Mouse (Mus musculus): ENCODE data around the gene Frmd6.

DNA sequence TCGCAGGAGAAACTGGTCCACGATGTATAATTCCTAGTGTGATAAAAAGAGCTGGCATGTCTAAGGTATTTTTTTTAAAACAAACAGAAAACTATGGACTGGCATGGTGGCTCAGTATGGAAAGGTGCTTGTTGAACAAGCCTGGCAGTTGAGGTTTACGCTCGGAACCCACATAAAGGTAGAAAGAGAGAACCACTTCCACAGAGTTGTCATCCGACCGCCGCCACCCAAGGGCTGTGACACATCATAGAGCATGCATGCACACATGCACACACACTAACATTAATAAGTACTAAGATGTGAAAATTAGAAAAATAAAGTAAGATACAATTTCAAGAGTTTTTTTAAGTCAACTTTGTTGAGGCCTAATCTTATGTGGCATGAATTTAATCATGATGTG, 115.5 kb downstream of the Frmd6 start:
- TF ChIP-seq CTCF (IDR thresholded peaks at IDR 0.05; ENCODE audit: low read depth) (no peak), EP300 (IDR thresholded peaks at IDR 0.05; ENCODE audit: low read depth) (no peak)
